ENCODE assay signal across 9 mouse cellular contexts in genomic region chr1:105946581-105947540, GRCm38 (mm10). TPM values are rescaled to one million over a fixed set of nuclear protein-coding genes. Genes with fewer than 3 reads are reported as not detected.
A peak's percentile ranks its signal among the peaks of the same experiment; 100 is the strongest.
DNase-seq lines count a peak whose midpoint lies in the region; ATAC-seq and TF ChIP-seq lines count a peak whose summit lies in the region.
"Had no signal": no experiment of that assay in that cellular context is flagged by ENCODE, and none has a peak within 500 bp of the region (broad histone marks: within the 10 kb centered on the region; RNA-seq: fewer than 3 reads in every experiment).

No protein-coding gene starts in this region.

- no peak for TF ChIP-seq CTCF in Patski (IDR thresholded peaks at IDR 0.05)
- TF ChIP-seq CTCF in midbrain, postnatal 0 days (IDR thresholded peaks at IDR 0.05), result peak; percentile 26; the same call in 1 of the 2 replicates

- no peak overlapping the region for H3K9ac ChIP-seq in forebrain, embryonic 15.5 days (replicated peaks)
- H3K9ac ChIP-seq in forebrain, embryonic 11.5 days (ENCODE audit: low read length), result no peak overlapping the region
- H3K9ac ChIP-seq in midbrain, postnatal 0 days (replicated peaks; ENCODE audit: low read length, poor library complexity, severe bottlenecking), result no peak overlapping the region

- 26% methylated on average over 13 of the region's 13 CpGs for WGBS in forebrain, embryonic 15.5 days
- 59% methylated on average over 13 of the region's 13 CpGs for WGBS in forebrain, embryonic 11.5 days
- WGBS in midbrain, postnatal 0 days, result 50% methylated on average over 13 of the region's 13 CpGs

- in situ Hi-C loops in Patski (cut with MboI; ENCODE audit: low pct_unique_long_range_greater_than_20kb), result no loop called here

- no peak overlapping the region for H3K4me3 ChIP-seq in forebrain, embryonic 15.5 days
- no peak overlapping the region for H3K4me3 ChIP-seq in forebrain, embryonic 11.5 days (ENCODE audit: low read depth, low read length)
- H3K4me3 ChIP-seq in midbrain, postnatal 0 days (ENCODE audit: low read depth, low read length), result no peak overlapping the region
- H3K4me3 ChIP-seq: erythroblast, embryonic 14.5 days had no signal

- H3K4me2 ChIP-seq in forebrain, embryonic 15.5 days (replicated peaks), result 0 out of 2 replicates have a peak overlapping the region, but pooled peaks have one; percentile 8
- no peak overlapping the region for H3K4me2 ChIP-seq in forebrain, embryonic 11.5 days (ENCODE audit: low read depth, low read length, severe bottlenecking)
- H3K4me2 ChIP-seq in midbrain, postnatal 0 days (ENCODE audit: low read depth, low read length, poor library complexity, severe bottlenecking), result no peak overlapping the region

- CTCF ChIA-PET in Patski (lab: Charles Lee), result interaction anchor here (0.8 to 1.3 kb wide), 4 partner anchors 9 to 56 kb away, joined by 3 to 4 read pairs (median 3); no protein-coding TSS in a partner anchor

- no peaks in the 10 kb centered on the region for H3K27me3 ChIP-seq in forebrain, embryonic 15.5 days
- H3K27me3 ChIP-seq in forebrain, embryonic 11.5 days (ENCODE audit: control insufficient read depth, insufficient read depth, low read length), result no peaks in the 10 kb centered on the region
- H3K27me3 ChIP-seq in Patski, result no peaks in the 10 kb centered on the region
- H3K27me3 ChIP-seq in midbrain, postnatal 0 days (ENCODE audit: insufficient read depth, low read length), result no peaks in the 10 kb centered on the region

- POLR2A ChIA-PET in Patski (lab: Charles Lee), result no interaction called here

- H3K4me1 ChIP-seq in forebrain, embryonic 15.5 days, result peaks cover 14% of the 10 kb centered on the region
- H3K4me1 ChIP-seq in forebrain, embryonic 11.5 days (replicated peaks; ENCODE audit: control insufficient read depth, insufficient read depth, low read length), result no peaks in the 10 kb centered on the region
- 0 out of 2 replicates have a peak, but pooled peaks cover 2% of the 10 kb centered on the region for H3K4me1 ChIP-seq in midbrain, postnatal 0 days (ENCODE audit: insufficient read depth, low read length)

- H3K27ac ChIP-seq in forebrain, embryonic 15.5 days (replicated peaks), result no peak overlapping the region
- H3K27ac ChIP-seq in forebrain, embryonic 11.5 days (ENCODE audit: low read depth, low read length), result no peak overlapping the region
- H3K27ac ChIP-seq in midbrain, postnatal 0 days (ENCODE audit: low read depth, low read length), result no peak overlapping the region

- no peaks in the 10 kb centered on the region for H3K36me3 ChIP-seq in forebrain, embryonic 15.5 days
- H3K36me3 ChIP-seq in forebrain, embryonic 11.5 days (ENCODE audit: control insufficient read depth, insufficient read depth, low read length), result no peaks in the 10 kb centered on the region
- H3K36me3 ChIP-seq in midbrain, postnatal 0 days (ENCODE audit: insufficient read depth, low read length), result no peaks in the 10 kb centered on the region

- DNase-seq in forebrain, embryonic 11.5 days (ENCODE audit: low spot score), result no peak
- DNase-seq in Patski (ENCODE audit: low read depth, low spot score), result peak; percentile 86
- DNase-seq in frontal cortex, postnatal 36 days (ENCODE audit: low spot score in 2 of 2), result peak; percentile 65 to 90
- peak; percentile 51 for DNase-seq in layer of hippocampus, adult 11-12 months (ENCODE audit: low spot score)
- DNase-seq in midbrain, postnatal 0 days (ENCODE audit: low spot score), result peak; percentile 60
- DNase-seq in adrenal gland, postnatal 4 days (ENCODE audit: low spot score in 2 of 2), result no peak
- no peak for DNase-seq in spleen, postnatal 14 days (ENCODE audit: low spot score in 2 of 2)

- ATAC-seq in forebrain, embryonic 15.5 days (replicated peaks), result peak; percentile 70
- no peak for ATAC-seq in forebrain, embryonic 11.5 days (replicated peaks; ENCODE audit: low FRiP score)
- peak; percentile 97 for ATAC-seq in Patski
- peak; percentile 62; the same call in 1 of the 2 replicates for ATAC-seq in midbrain, postnatal 0 days (ENCODE audit: low FRiP score)

- no peaks in the 10 kb centered on the region for H3K9me3 ChIP-seq in forebrain, embryonic 15.5 days
- H3K9me3 ChIP-seq in forebrain, embryonic 11.5 days (ENCODE audit: control insufficient read depth, low read length), result no peaks in the 10 kb centered on the region
- H3K9me3 ChIP-seq in midbrain, postnatal 0 days (ENCODE audit: low read length), result no peaks in the 10 kb centered on the region

RNA-seq across cellular contexts. Expression of gene Zcchc2, which starts 43.3 kb away (rescaled TPM):
- 1.6 and 1.8 TPM in 2 replicates for polyA plus RNA-seq in forebrain, embryonic 15.5 days (2015; fragmentation: Nextera tagmentation; extraction: Ambion mirVana)
- polyA plus RNA-seq in forebrain, embryonic 11.5 days (2014; fragmentation: Nextera tagmentation; extraction: Ambion mirVana), result 2.5 and 2.9 TPM in 2 replicates
- polyA plus RNA-seq in Patski (2021), result 14.1 TPM
- total RNA-seq in midbrain, postnatal 0 days (2014; rRNA removed), result 15.0 and 18.9 TPM in 2 replicates
- polyA plus RNA-seq in midbrain, postnatal 0 days (2015; fragmentation: Nextera tagmentation; extraction: Ambion mirVana), result 2.3 and 2.7 TPM in 2 replicates
- total RNA-seq in adrenal gland, postnatal 4 days (2021), result 10 to 100 TPM; 18.8 to 19.5 TPM

Comparison
In these comparisons a context has a peak if more than half of its experiments do, and no peak if none do; other contexts are left out.
1. DNase-seq: peak in Patski (single experiment), frontal cortex, postnatal 36 days (2 of 2), layer of hippocampus, adult 11-12 months (single experiment) and midbrain, postnatal 0 days (single experiment); none in forebrain, embryonic 11.5 days (single experiment), adrenal gland, postnatal 4 days (0 of 2) and spleen, postnatal 14 days (0 of 2).